11 mouse cellular contexts compared by ENCODE assay signal in genomic region chr17:71285929-71286328, GRCm38 (mm10). TPM values are rescaled to one million over a fixed set of nuclear protein-coding genes. Genes with fewer than 3 reads are reported as not detected.
DNase-seq lines count a peak whose midpoint lies in the region; ATAC-seq and TF ChIP-seq lines count a peak whose summit lies in the region.
"Had no signal": no experiment of that assay in that cellular context is flagged by ENCODE, and none has a peak within 500 bp of the region (broad histone marks: within the 10 kb centered on the region; RNA-seq: fewer than 3 reads in every experiment).

No protein-coding gene starts in this region.

- peaks cover 7% of the 10 kb centered on the region; the same call in 1 of the 2 replicates for H3K4me1 ChIP-seq in kidney, embryonic 14.5 days (ENCODE audit: control insufficient read depth, insufficient read depth, low read length)
- no peaks in the 10 kb centered on the region for H3K4me1 ChIP-seq in cerebellum, adult 2 months (ENCODE audit: control insufficient read depth, insufficient read depth, low read length)
- peaks cover 11% of the 10 kb centered on the region; the same call in 1 of the 2 replicates for H3K4me1 ChIP-seq in hindbrain, embryonic 10.5 days (replicated peaks)
- H3K4me1 ChIP-seq: midbrain, embryonic 12.5 days had no signal

- DNase-seq in kidney, adult 11 months, result peak; percentile 38
- peak; percentile 70 for DNase-seq in gastrocnemius, postnatal 14 days
- DNase-seq in kidney, adult 8-10 months, result peak; percentile 48 to 51
- DNase-seq in cerebellum, postnatal 25 days, result no peak
- DNase-seq in cerebellum, adult 2 months, result no peak
- DNase-seq in hindbrain, embryonic 10.5 days (ENCODE audit: low spot score), result no peak
- DNase-seq: cerebellum, adult 11-12 months; right cerebral cortex, postnatal 4 days had no signal

- no peak for ATAC-seq in kidney, embryonic 14.5 days (ENCODE audit: low FRiP score, low TSS enrichment)
- peak; percentile 38 for ATAC-seq in megakaryocyte progenitor cell, adult 5-6 weeks (replicated peaks; ENCODE audit: poor library complexity)

- intact Hi-C loops in gastrocnemius, postnatal 14 days (cut with DNase I; ENCODE audit: low total_unique reads), result no loop called here

- H3K4me2 ChIP-seq in kidney, embryonic 14.5 days (replicated peaks; ENCODE audit: low read depth, low read length), result no peak overlapping the region
- H3K4me2 ChIP-seq: midbrain, embryonic 12.5 days had no signal

- H3K4me3 ChIP-seq in kidney, embryonic 14.5 days (ENCODE audit: low read length), result no peak overlapping the region
- H3K4me3 ChIP-seq in cerebellum, adult 2 months (replicated peaks; ENCODE audit: insufficient read depth, low read depth, low read length), result no peak overlapping the region
- H3K4me3 ChIP-seq in hindbrain, embryonic 10.5 days, result no peak overlapping the region
- H3K4me3 ChIP-seq: midbrain, embryonic 12.5 days had no signal

- H3K9me3 ChIP-seq in kidney, embryonic 14.5 days (ENCODE audit: control insufficient read depth, low read length), result no peaks in the 10 kb centered on the region
- H3K9me3 ChIP-seq in hindbrain, embryonic 10.5 days, result no peaks in the 10 kb centered on the region
- H3K9me3 ChIP-seq: midbrain, embryonic 12.5 days had no signal

- no peaks in the 10 kb centered on the region for H3K27me3 ChIP-seq in kidney, embryonic 14.5 days (ENCODE audit: control insufficient read depth, insufficient read depth, low read length)
- H3K27me3 ChIP-seq in cerebellum, adult 2 months (ENCODE audit: control insufficient read depth, insufficient read depth, low read length), result no peaks in the 10 kb centered on the region
- H3K27me3 ChIP-seq in hindbrain, embryonic 10.5 days (ENCODE audit: insufficient read depth, poor library complexity, severe bottlenecking), result no peaks in the 10 kb centered on the region
- H3K27me3 ChIP-seq: midbrain, embryonic 12.5 days had no signal

- WGBS in kidney, embryonic 14.5 days, result 60% methylated on average over 6 of the region's 6 CpGs
- 62% methylated on average over 6 of the region's 6 CpGs for WGBS in cerebellum, adult 2 months
- WGBS in hindbrain, embryonic 10.5 days, result 72% methylated on average over 6 of the region's 6 CpGs

- H3K9ac ChIP-seq in kidney, embryonic 14.5 days (ENCODE audit: low read depth, low read length), result no peak overlapping the region
- H3K9ac ChIP-seq: midbrain, embryonic 12.5 days had no signal

- TF ChIP-seq POLR2A in cerebellum, adult 2 months (IDR thresholded peaks at IDR 0.05; ENCODE audit: borderline replicate concordance, insufficient read depth, low read length), result no peak

- no peaks in the 10 kb centered on the region for H3K36me3 ChIP-seq in kidney, embryonic 14.5 days (ENCODE audit: control insufficient read depth, insufficient read depth, low read length)
- no peaks in the 10 kb centered on the region for H3K36me3 ChIP-seq in hindbrain, embryonic 10.5 days
- H3K36me3 ChIP-seq: midbrain, embryonic 12.5 days had no signal

- no peak for TF ChIP-seq CTCF in cerebellum, adult 2 months (IDR thresholded peaks at IDR 0.05; ENCODE audit: borderline replicate concordance, insufficient read depth, low read depth, low read length)

- H3K27ac ChIP-seq in kidney, embryonic 14.5 days (ENCODE audit: low read depth, low read length), result no peak overlapping the region
- H3K27ac ChIP-seq in cerebellum, adult 2 months (ENCODE audit: insufficient read depth, low read length), result no peak overlapping the region
- no peak overlapping the region for H3K27ac ChIP-seq in hindbrain, embryonic 10.5 days
- H3K27ac ChIP-seq: midbrain, embryonic 12.5 days had no signal

RNA-seq across cellular contexts. Expression of gene Emilin2, which starts 25.8 kb away (rescaled TPM):
- 2.0 and 2.7 TPM in 2 replicates for polyA plus RNA-seq in kidney, embryonic 14.5 days (2014; fragmentation: Nextera tagmentation; extraction: Ambion mirVana)
- total RNA-seq in gastrocnemius, postnatal 14 days (2021), result 10 to 100 TPM; 17.1 to 24.8 TPM
- 14.6 and 16.3 TPM in 2 replicates for total RNA-seq in megakaryocyte progenitor cell, adult 5-6 weeks (2015)
- 20.0 and 23.5 TPM in 2 replicates for total RNA-seq in megakaryocyte progenitor cell, adult 5-6 weeks (2017)
- polyA plus RNA-seq in cerebellum, adult 2 months (2012; rRNA removed), result 3.7 and 4.5 TPM in 2 replicates
- 20.2 and 26.3 TPM in 2 replicates for polyA plus RNA-seq in hindbrain, embryonic 10.5 days (2016; fragmentation: Nextera tagmentation; extraction: Ambion mirVana)

Comparison
In these comparisons a context has a peak if more than half of its experiments do, and no peak if none do; other contexts are left out.
1. DNase-seq: peak in kidney, adult 11 months (single experiment), gastrocnemius, postnatal 14 days (single experiment) and kidney, adult 8-10 months (2 of 2); none in cerebellum, postnatal 25 days (0 of 2), cerebellum, adult 2 months (0 of 2) and hindbrain, embryonic 10.5 days (single experiment).